In genomic region chr3:80003300-80004090, GRCm38 (mm10) we compare ENCODE assay signal across 23 mouse cellular contexts.
A peak's percentile ranks its signal among the peaks of the same experiment; 100 is the strongest.
DNase-seq lines count a peak whose midpoint lies in the region; ATAC-seq lines count a peak whose summit lies in the region.
"Had no signal": no experiment of that assay in that cellular context is flagged by ENCODE, and none has a peak within 500 bp of the region (broad histone marks: within the 10 kb centered on the region; RNA-seq: fewer than 3 reads in every experiment).

No protein-coding gene starts in this region.

- no peak overlapping the region for H3K9ac ChIP-seq in forebrain, embryonic 15.5 days (replicated peaks)
- no peak overlapping the region for H3K9ac ChIP-seq in forebrain, embryonic 16.5 days (replicated peaks; ENCODE audit: low read depth, low read length)
- H3K9ac ChIP-seq in lung, embryonic 16.5 days (ENCODE audit: low read length), result no peak overlapping the region
- H3K9ac ChIP-seq: liver, embryonic 12.5 days; lung, embryonic 15.5 days; neural tube, embryonic 15.5 days had no signal

- DNase-seq in lung, postnatal 14 days, result no peak
- DNase-seq in embryo, embryonic 11 days, result peak; percentile 49
- peak; percentile 39 for DNase-seq in yolk sac, embryonic 10.5 days (ENCODE audit: low spot score)
- DNase-seq in thymus, adult 18-20 months, result no peak
- DNase-seq in thymus, postnatal 4 days, result no peak
- DNase-seq: adrenal gland, postnatal 25 days; B cell, adult 2 months; cerebellum, adult 11 months; heart, adult 18-20 months; kidney, adult 18-20 months; kidney, postnatal 14 days had no signal

- H3K27ac ChIP-seq in forebrain, embryonic 15.5 days (replicated peaks), result no peak overlapping the region
- H3K27ac ChIP-seq in forebrain, embryonic 16.5 days (ENCODE audit: low read length), result no peak overlapping the region
- 0 out of 2 replicates have a peak overlapping the region, but pooled peaks have one; percentile 12 for H3K27ac ChIP-seq in lung, embryonic 16.5 days (ENCODE audit: low read length)
- H3K27ac ChIP-seq: hindbrain, embryonic 10.5 days; hindbrain, postnatal 0 days; liver, embryonic 12.5 days; neural tube, embryonic 15.5 days had no signal

- H3K27me3 ChIP-seq in forebrain, embryonic 15.5 days, result no peaks in the 10 kb centered on the region
- H3K27me3 ChIP-seq in forebrain, embryonic 16.5 days (replicated peaks; ENCODE audit: control insufficient read depth, insufficient read depth, low read length), result no peaks in the 10 kb centered on the region
- H3K27me3 ChIP-seq in lung, embryonic 16.5 days (ENCODE audit: control insufficient read depth, insufficient read depth, low read depth, low read length), result no peaks in the 10 kb centered on the region
- H3K27me3 ChIP-seq: liver, embryonic 12.5 days; lung, embryonic 15.5 days; megakaryocyte, embryonic 14.5 days; neural tube, embryonic 15.5 days had no signal

- H3K4me3 ChIP-seq in forebrain, embryonic 15.5 days, result no peak overlapping the region
- no peak overlapping the region for H3K4me3 ChIP-seq in forebrain, embryonic 16.5 days (replicated peaks; ENCODE audit: low read length)
- H3K4me3 ChIP-seq in lung, embryonic 16.5 days (ENCODE audit: low read length), result no peak overlapping the region
- H3K4me3 ChIP-seq: erythroblast, embryonic 14.5 days; hindbrain, embryonic 10.5 days; layer of hippocampus, adult 2 months; liver, embryonic 12.5 days; lung, embryonic 15.5 days; megakaryocyte, embryonic 14.5 days; neural tube, embryonic 15.5 days had no signal

- no peak overlapping the region for H3K4me2 ChIP-seq in forebrain, embryonic 15.5 days (replicated peaks)
- no peak overlapping the region for H3K4me2 ChIP-seq in forebrain, embryonic 16.5 days (ENCODE audit: low read length)
- no peak overlapping the region for H3K4me2 ChIP-seq in lung, embryonic 16.5 days (ENCODE audit: low read depth, low read length)
- H3K4me2 ChIP-seq: liver, embryonic 12.5 days; lung, embryonic 15.5 days; neural tube, embryonic 15.5 days had no signal

- no peaks in the 10 kb centered on the region for H3K9me3 ChIP-seq in forebrain, embryonic 15.5 days
- H3K9me3 ChIP-seq in forebrain, embryonic 16.5 days (ENCODE audit: control insufficient read depth, low read length), result no peaks in the 10 kb centered on the region
- H3K9me3 ChIP-seq in lung, embryonic 16.5 days (ENCODE audit: control insufficient read depth, low read length), result no peaks in the 10 kb centered on the region
- H3K9me3 ChIP-seq: hindbrain, embryonic 10.5 days; liver, embryonic 12.5 days; lung, embryonic 15.5 days; neural tube, embryonic 15.5 days had no signal

- WGBS in forebrain, embryonic 15.5 days, result 79% methylated on average over 5 of the region's 5 CpGs
- 82% methylated on average over 5 of the region's 5 CpGs for WGBS in forebrain, embryonic 16.5 days
- 63% methylated on average over 5 of the region's 5 CpGs for WGBS in lung, embryonic 16.5 days

- no peaks in the 10 kb centered on the region for H3K36me3 ChIP-seq in forebrain, embryonic 15.5 days
- H3K36me3 ChIP-seq in forebrain, embryonic 16.5 days (ENCODE audit: control insufficient read depth, insufficient read depth), result no peaks in the 10 kb centered on the region
- no peaks in the 10 kb centered on the region for H3K36me3 ChIP-seq in lung, embryonic 16.5 days (ENCODE audit: control insufficient read depth, insufficient read depth, low read length)
- H3K36me3 ChIP-seq: hindbrain, embryonic 10.5 days; liver, embryonic 12.5 days; lung, embryonic 15.5 days; neural tube, embryonic 15.5 days had no signal

- 0 out of 2 replicates have a peak, but pooled peaks have one; percentile 16 for ATAC-seq in forebrain, embryonic 15.5 days (replicated peaks)
- ATAC-seq in forebrain, embryonic 16.5 days, result no peak
- 0 out of 2 replicates have a peak, but pooled peaks have one; percentile 56 for ATAC-seq in lung, embryonic 16.5 days (ENCODE audit: low read depth)
- ATAC-seq: hindbrain, postnatal 0 days; liver, embryonic 12.5 days; midbrain, embryonic 16.5 days had no signal

- 0 out of 2 replicates have a peak, but pooled peaks cover 2% of the 10 kb centered on the region for H3K4me1 ChIP-seq in forebrain, embryonic 15.5 days
- no peaks in the 10 kb centered on the region for H3K4me1 ChIP-seq in forebrain, embryonic 16.5 days (replicated peaks; ENCODE audit: control insufficient read depth, insufficient read depth, low read length)
- H3K4me1 ChIP-seq in lung, embryonic 16.5 days (replicated peaks; ENCODE audit: control insufficient read depth, insufficient read depth, low read length), result peaks cover 3% of the 10 kb centered on the region; the same call in 1 of the 2 replicates
- H3K4me1 ChIP-seq: lung, embryonic 15.5 days; neural tube, embryonic 15.5 days had no signal

Comparison
In these comparisons a context has a peak if more than half of its experiments do, and no peak if none do; other contexts are left out.
1. DNase-seq: peak in embryo, embryonic 11 days (single experiment) and yolk sac, embryonic 10.5 days (single experiment); none in lung, postnatal 14 days (single experiment), thymus, adult 18-20 months (0 of 2) and thymus, postnatal 4 days (single experiment).